Mouse (Mus musculus) liver (tissue): ENCODE measurements around the gene Slc16a7.

Experiments used
- DNase-seq: peaks from one replicate; pipeline ENCODE4 v3.0.0-alpha.2; 2020; ENCODE audit warnings: mixed read lengths

Gene Slc16a7

DNA sequence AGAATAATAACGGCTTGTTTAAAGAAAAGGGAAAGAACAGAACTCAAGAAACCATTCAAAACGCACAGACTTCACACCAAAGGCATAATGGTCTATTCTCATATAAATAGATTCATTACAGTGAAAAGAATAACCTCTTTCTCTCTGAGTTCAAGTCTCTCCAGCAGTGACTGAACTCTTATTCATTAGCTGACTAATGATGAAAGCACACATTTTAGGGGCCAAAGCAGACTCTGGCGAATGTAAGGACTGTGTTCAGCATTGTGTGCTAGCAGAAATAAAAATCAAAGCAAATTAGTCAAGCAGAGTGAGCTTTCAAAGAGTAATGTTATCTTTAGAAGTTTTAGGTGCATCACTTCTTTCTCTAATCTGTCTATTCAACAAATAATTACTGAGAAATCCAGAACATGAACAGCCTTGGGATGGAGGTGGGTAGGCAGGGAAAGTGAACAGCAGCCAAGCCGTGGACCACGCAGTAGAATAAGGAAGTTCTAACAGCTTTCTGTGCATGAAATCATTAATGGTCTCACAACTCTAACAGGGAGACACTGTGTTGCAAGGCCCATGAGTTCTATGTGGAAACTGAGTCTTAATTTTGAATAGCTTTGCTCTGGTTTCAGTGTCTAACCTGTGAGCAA, 214.1 kb downstream of the Slc16a7 start:
- DNase-seq = no peak

- no peak for DNase-seq
Observed at GRCm38 (mm10) chr10:125171625-125172024, 217.6 kb downstream of the Slc16a7 start.

GRCm38 (mm10) chr10:125171154-125171553, 218.1 kb downstream of the Slc16a7 start:
- DNase-seq = no peak
